Mouse (Mus musculus) intestine, embryonic 15.5 days (tissue): ENCODE measurements around the gene Fbxw18. TPM values are rescaled to one million over a fixed set of nuclear protein-coding genes. Genes with fewer than 3 reads are reported as not detected.
"Not testable (repeated sequence)": the region's sequence is repeated elsewhere in the genome, so short reads cannot be mapped to it uniquely, and the experiment has no call there.

Experiments
- ATAC-seq: fragments of 200-750 bp; cut with Nextera tagmentation; 2 replicates; pipeline ENCODE4 v1.8.0; 2017; ENCODE audit warnings: moderate TSS enrichment, moderate library complexity
- H3K27ac ChIP-seq: fragments of 300-500 bp; sonication (generic); 2 replicates; pipeline ENCODE4 v1.5.1; 2015; ENCODE audit warnings: mild to moderate bottlenecking, inconsistent platforms
- H3K27me3 ChIP-seq: fragments of 300-500 bp; sonication (generic); replicated peaks from 2 replicates; pipeline ENCODE4 v1.6.1; 2015; ENCODE audit warnings: inconsistent platforms
- H3K36me3 ChIP-seq: fragments of 300-500 bp; sonication (generic); 2 replicates; pipeline ENCODE4 v1.6.1; 2015; ENCODE audit warnings: inconsistent platforms
- H3K4me1 ChIP-seq: fragments of 300-500 bp; sonication (generic); replicated peaks from 2 replicates; pipeline ENCODE4 v1.6.1; 2015; ENCODE audit warnings: inconsistent platforms
- H3K4me2 ChIP-seq: fragments of 300-500 bp; sonication (generic); replicated peaks from 2 replicates; pipeline ENCODE4 v1.6.1; 2015; ENCODE audit warnings: mild to moderate bottlenecking, inconsistent platforms
- H3K4me3 ChIP-seq: fragments of 300-500 bp; sonication (generic); replicated peaks from 2 replicates; pipeline ENCODE4 v1.5.1; 2015; ENCODE audit warnings: inconsistent platforms
- H3K9ac ChIP-seq: fragments of 300-500 bp; sonication (generic); 2 replicates; pipeline ENCODE4 v1.6.1; 2015; ENCODE audit warnings: inconsistent platforms
- H3K9me3 ChIP-seq: fragments of 300-500 bp; sonication (generic); 2 replicates; pipeline ENCODE4 v1.6.1; 2016; ENCODE audit warnings: inconsistent platforms
- WGBS: fragments of 180-500 bp; shearing (Covaris S2); methylation state at CpG from one replicate; pipeline ENCODE4 v1.1.7; 2015; 5-methylcytosine and 5-hydroxymethylcytosine counted together
- polyA plus RNA-seq: library from polyadenylated mRNA; unstranded; fragments of >200 nt; fragmentation: Nextera tagmentation; extraction: Ambion mirVana; gene quantifications from 2 replicates; pipeline ENCODE4 v1.2.1, GENCODE M21; 2015

The Fbxw18 gene
- not detected in 2 replicates for polyA plus RNA-seq

- H3K36me3 ChIP-seq, result not testable (repeated sequence)
- 77% methylated on average over 4 of the region's 4 CpGs for WGBS
These were observed at the start of gene Fbxw18 for GRCm38 (mm10) chr9:109702600-109702999. Gene Fbxw18, minus strand, starts transcription at chr9:109702700.

GRCm38 (mm10) chr9:109745989-109746388 is 43.5 kb upstream of the Fbxw18 start, which contains the start of gene Fbxw26:
Gene Fbxw26, minus strand, starts transcription at chr9:109746089.
- not testable (repeated sequence) for H3K36me3 ChIP-seq, H3K4me1 ChIP-seq, ATAC-seq, H3K27ac ChIP-seq, H3K4me3 ChIP-seq, H3K9ac ChIP-seq, H3K27me3 ChIP-seq, H3K9me3 ChIP-seq, H3K4me2 ChIP-seq
- WGBS, result 83% methylated on average over 3 of the region's 3 CpGs

More at GRCm38 (mm10) chr9:109702600-109702999, at the start of gene Fbxw18:
- not testable (repeated sequence) for ATAC-seq, H3K9me3 ChIP-seq, H3K4me3 ChIP-seq, H3K9ac ChIP-seq, H3K4me2 ChIP-seq, H3K27ac ChIP-seq, H3K27me3 ChIP-seq, H3K4me1 ChIP-seq

GRCm38 (mm10) chr9:109685299-109685698 is 17.2 kb downstream of the Fbxw18 start:
- H3K4me2 ChIP-seq, result no peak overlapping the region
- H3K4me1 ChIP-seq, result no peaks in the 10 kb centered on the region
- no peaks in the 10 kb centered on the region for H3K27me3 ChIP-seq
- H3K27ac ChIP-seq, result no peak overlapping the region
- 0% methylated on average over 1 of the region's 1 CpGs for WGBS
- no peaks in the 10 kb centered on the region for H3K36me3 ChIP-seq
- no peaks in the 10 kb centered on the region for H3K9me3 ChIP-seq
- H3K9ac ChIP-seq, result no peak overlapping the region
- H3K4me3 ChIP-seq, result no peak overlapping the region
- ATAC-seq, result no peak

- ATAC-seq, H3K4me3 ChIP-seq, H3K4me1 ChIP-seq, H3K27ac ChIP-seq, H3K36me3 ChIP-seq, H3K27me3 ChIP-seq, H3K9ac ChIP-seq, H3K4me2 ChIP-seq, H3K9me3 ChIP-seq: not testable (repeated sequence)
- WGBS, result 75% methylated on average over 2 of the region's 2 CpGs
These were observed 37.9 kb downstream of the Fbxw18 start, which contains the start of gene Fbxw25 for GRCm38 (mm10) chr9:109664552-109664951. Gene Fbxw25, minus strand, starts transcription at chr9:109664652.

Other genes with a start within 250 kb of the Fbxw18 start
- not detected in 2 replicates for gene Fbxw19, start 206.8 kb downstream of the Fbxw18 start, polyA plus RNA-seq
- gene Fbxw15, start 134.4 kb downstream of the Fbxw18 start, polyA plus RNA-seq, result not detected in 2 replicates
- 0.11 TPM in 1 of 2 replicates, not detected in the other for gene Fbxw24, start 76.6 kb downstream of the Fbxw18 start, polyA plus RNA-seq
- not detected in 2 replicates for gene Fbxw25, start 38.0 kb downstream of the Fbxw18 start, polyA plus RNA-seq
- gene Fbxw26, start 43.4 kb upstream of the Fbxw18 start, polyA plus RNA-seq, result not detected in 2 replicates
- gene Fbxw27, start 88.0 kb upstream of the Fbxw18 start, polyA plus RNA-seq, result not detected in 2 replicates
- not detected in 2 replicates for gene Spink8, start 109.6 kb upstream of the Fbxw18 start, polyA plus RNA-seq
- 88.4 and 96.6 TPM in 2 replicates for gene Nme6, start 130.0 kb upstream of the Fbxw18 start, polyA plus RNA-seq
- 2.9 and 5.3 TPM in 2 replicates for gene Camp, start 146.9 kb upstream of the Fbxw18 start, polyA plus RNA-seq
- gene Cdc25a, start 172.9 kb upstream of the Fbxw18 start, polyA plus RNA-seq, result 32.1 and 32.5 TPM in 2 replicates
- 53.0 and 54.4 TPM in 2 replicates for gene Map4, start 228.8 kb upstream of the Fbxw18 start, polyA plus RNA-seq